Mouse (Mus musculus): ENCODE results near the gene Exoc3l4. TPM values are rescaled to one million over a fixed set of nuclear protein-coding genes. Genes with fewer than 3 reads are reported as not detected.

Exoc3l4 gene
- total and polyA plus RNA-seq, 3 experiments: 0.04 to 0.17 TPM; not detected in 1

DNA sequence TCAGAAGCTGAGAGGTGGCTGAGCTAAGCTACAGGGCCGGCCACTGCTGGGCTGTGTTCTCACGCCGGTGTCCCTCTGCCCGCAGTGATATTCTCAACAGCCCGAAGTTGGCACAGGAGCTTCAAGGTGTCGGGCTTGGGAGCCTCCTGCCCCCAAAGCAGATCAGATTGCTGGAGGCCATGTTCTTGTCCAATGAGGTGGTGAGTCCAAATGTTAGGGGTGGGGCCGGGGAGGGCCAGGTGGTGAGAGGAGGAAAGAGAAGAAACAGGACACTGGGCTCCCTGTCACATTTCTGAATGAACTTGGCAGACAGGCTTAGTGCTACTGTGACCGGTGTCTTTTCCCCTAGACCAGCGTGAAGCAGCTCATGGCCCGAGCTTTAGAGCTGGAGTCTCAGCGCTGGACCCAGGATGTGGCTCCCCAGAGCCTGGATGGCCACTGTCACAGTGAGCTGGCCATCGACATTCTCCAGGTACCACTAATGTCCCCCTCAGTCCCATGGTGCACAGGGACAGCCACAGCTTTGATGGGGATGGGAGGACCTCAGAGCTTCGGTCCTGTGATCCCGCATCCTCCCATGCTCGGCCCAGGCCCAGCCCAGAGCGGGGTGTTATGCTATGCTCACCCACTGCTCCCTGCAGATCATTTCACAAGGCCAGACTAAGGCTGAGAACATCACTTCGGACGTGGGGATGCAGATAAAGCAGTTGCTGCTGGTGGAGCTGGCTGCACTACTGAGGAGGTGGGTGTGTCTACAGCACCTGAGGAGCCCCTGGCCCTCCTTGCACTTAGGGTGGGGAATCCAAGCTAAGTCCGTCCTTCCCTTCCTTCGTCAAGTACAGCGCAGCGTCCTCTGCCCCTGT lies 31.3 kb downstream of the Exoc3l4 start:
- Histone ChIP-seq H3K27ac (ENCODE audit: control insufficient read depth, low read depth, low read length) (no peak overlapping the region), H3K9ac (ENCODE audit: control insufficient read depth, low read depth, low read length, poor library complexity, severe bottlenecking) (no peak overlapping the region), H3K27me3 (ENCODE audit: control insufficient read depth in 1 of 2, insufficient read depth in 2 of 2, low read length in 2 of 2) (no peaks in the 10 kb centered on the region), H3K4me3 (ENCODE audit: control insufficient read depth in 1 of 2, insufficient read depth in 1 of 2, low read depth in 2 of 2, low read length in 2 of 2) (no peak overlapping the region), H3K4me1 (ENCODE audit: control insufficient read depth in 1 of 2, insufficient read depth in 2 of 2, low read length in 2 of 2) (peaks cover 9 to 11% of the 10 kb centered on the region in 2 experiments; a peak in 3 of 4 replicates), H3K79me2 (ENCODE audit: control insufficient read depth, insufficient read depth, low read length, poor library complexity) (peaks cover 17% of the 10 kb centered on the region), H3K9me3 (replicated peaks; ENCODE audit: insufficient read depth, low read length) (no peaks in the 10 kb centered on the region), H3K36me3 (ENCODE audit: control insufficient read depth in 1 of 2, insufficient read depth in 2 of 2, low read length in 2 of 2) (peaks cover 8 to 9% of the 10 kb centered on the region in 2 experiments; a peak in 3 of 4 replicates)
- no peak for DNase-seq (ENCODE audit: low read depth, low spot score)
- TF ChIP-seq JUND (IDR thresholded peaks at IDR 0.05; ENCODE audit: low read depth, low read length) (no peak), SMC3 (IDR thresholded peaks at IDR 0.05; ENCODE audit: low read depth, low read length) (no peak), CHD2 (IDR thresholded peaks at IDR 0.05; ENCODE audit: low read length) (no peak), HCFC1 (IDR thresholded peaks at IDR 0.05; ENCODE audit: low read depth, low read length) (no peak)

DNA sequence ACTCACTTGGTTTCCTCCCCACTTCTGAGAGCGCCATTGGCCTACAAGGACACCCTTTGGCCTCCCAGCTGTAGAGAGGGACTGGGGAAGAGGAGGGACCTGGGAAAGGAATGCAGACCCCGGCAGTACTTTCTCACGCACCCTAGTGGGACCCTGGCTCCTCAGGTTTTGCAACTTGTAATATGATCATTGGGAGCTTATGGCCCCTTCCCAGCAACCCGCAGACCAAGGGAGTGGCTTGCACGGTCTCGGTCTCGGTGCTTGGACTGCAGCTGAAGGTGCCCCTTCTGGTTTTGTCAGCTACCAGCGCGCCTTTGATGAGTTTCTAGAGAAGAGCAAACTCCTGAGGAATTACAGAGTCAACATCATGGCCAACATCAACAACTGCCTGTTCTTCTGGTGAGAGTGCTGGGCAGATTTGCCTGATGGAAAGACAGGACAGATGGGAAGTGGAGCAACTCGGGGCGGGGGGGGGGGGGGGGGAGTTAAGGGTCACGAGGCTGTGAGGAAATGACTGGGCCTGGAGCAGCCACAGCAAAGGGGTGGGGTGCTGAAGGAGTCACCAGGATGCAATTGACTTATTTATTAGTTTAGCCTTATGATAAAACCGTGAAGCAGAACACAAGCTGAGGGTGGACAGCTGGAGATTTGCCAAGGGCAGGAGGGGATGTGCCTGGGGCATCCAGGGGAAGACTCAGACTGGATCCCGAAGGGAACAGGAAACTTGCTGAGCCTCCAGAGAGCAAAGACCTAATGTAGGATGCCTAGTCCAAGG lies 32.3 kb downstream of the Exoc3l4 start:
- no peak for TF ChIP-seq KAT2A (conservative IDR thresholded peaks at IDR 0.05; ENCODE audit: low read depth, low read length)
- TF ChIP-seq ZC3H11A (IDR thresholded peaks at IDR 0.05; ENCODE audit: low read depth, low read length): no peak
- TF ChIP-seq CTCF (IDR thresholded peaks at IDR 0.05 in 2 of 3, conservative IDR thresholded peaks at IDR 0.05 in 1 of 3; ENCODE audit: control insufficient read depth in 1 of 3, insufficient read depth in 1 of 3, low read depth in 2 of 3, low read length in 3 of 3, poor library complexity in 1 of 3, severe bottlenecking in 1 of 3): no peak
- TF ChIP-seq SMC3 (IDR thresholded peaks at IDR 0.05; ENCODE audit: low read depth, low read length): no peak
- no peak for TF ChIP-seq TAL1 (IDR thresholded peaks at IDR 0.05; ENCODE audit: low read length)
- Histone ChIP-seq H3K9me3 (replicated peaks; ENCODE audit: insufficient read depth, low read length) (no peaks in the 10 kb centered on the region), H3K36me3 (ENCODE audit: control insufficient read depth in 1 of 2, insufficient read depth in 2 of 2, low read length in 2 of 2) (peaks cover 6 to 9% of the 10 kb centered on the region in 2 experiments; a peak in 3 of 4 replicates), H3K4me3 (ENCODE audit: control insufficient read depth in 1 of 2, insufficient read depth in 1 of 2, low read depth in 2 of 2, low read length in 2 of 2) (no peak overlapping the region), H3K4me1 (ENCODE audit: control insufficient read depth in 1 of 2, insufficient read depth in 2 of 2, low read length in 2 of 2) (peaks cover 6 to 7% of the 10 kb centered on the region in 2 experiments; a peak in 3 of 4 replicates), H3K27ac (ENCODE audit: control insufficient read depth, low read depth, low read length) (no peak overlapping the region), H3K27me3 (ENCODE audit: control insufficient read depth in 1 of 2, insufficient read depth in 2 of 2, low read length in 2 of 2) (no peaks in the 10 kb centered on the region), H3K9ac (ENCODE audit: control insufficient read depth, low read depth, low read length, poor library complexity, severe bottlenecking) (no peak overlapping the region), H3K79me2 (ENCODE audit: control insufficient read depth, insufficient read depth, low read length, poor library complexity) (peaks cover 12% of the 10 kb centered on the region)
- DNase-seq (ENCODE audit: low read depth, low spot score): no peak

DNA sequence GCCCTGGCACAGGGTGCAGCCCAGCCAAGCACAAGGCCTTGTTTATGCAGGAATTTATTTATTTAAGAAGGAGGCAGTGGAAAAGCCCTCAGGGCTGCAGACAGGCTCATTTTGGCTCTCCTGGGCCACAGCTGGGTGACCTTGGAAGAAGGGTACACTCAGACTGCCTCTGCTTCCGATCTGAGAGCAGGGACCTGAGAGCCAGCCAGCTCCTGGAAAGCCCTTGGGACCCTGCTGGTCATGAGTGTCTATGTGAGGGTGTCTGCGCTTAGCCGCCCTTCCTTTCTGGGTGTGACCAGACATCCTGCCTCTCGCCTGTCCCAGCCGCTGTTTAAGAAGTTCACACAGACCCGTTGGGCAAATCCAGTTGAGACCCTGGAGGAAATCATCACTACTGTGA lies 33.5 kb downstream of the Exoc3l4 start:
- Histone ChIP-seq H3K9me3 (replicated peaks; ENCODE audit: insufficient read depth, low read length) (no peaks in the 10 kb centered on the region), H3K27ac (ENCODE audit: control insufficient read depth, low read depth, low read length) (no peak overlapping the region), H3K79me2 (ENCODE audit: control insufficient read depth, insufficient read depth, low read length, poor library complexity) (peaks cover under 1% of the 10 kb centered on the region; the same call in 1 of the 2 replicates), H3K27me3 (ENCODE audit: control insufficient read depth in 1 of 2, insufficient read depth in 2 of 2, low read length in 2 of 2) (no peaks in the 10 kb centered on the region), H3K4me1 (ENCODE audit: control insufficient read depth in 1 of 2, insufficient read depth in 2 of 2, low read length in 2 of 2) (no peaks in the 10 kb centered on the region), H3K4me3 (ENCODE audit: control insufficient read depth in 1 of 2, insufficient read depth in 1 of 2, low read depth in 2 of 2, low read length in 2 of 2) (no peak overlapping the region), H3K9ac (ENCODE audit: control insufficient read depth, low read depth, low read length, poor library complexity, severe bottlenecking) (no peak overlapping the region), H3K36me3 (ENCODE audit: control insufficient read depth in 1 of 2, insufficient read depth in 2 of 2, low read length in 2 of 2) (peaks cover 0 to 7% of the 10 kb centered on the region in 2 experiments; a peak in 1 of 4 replicates)
- DNase-seq (ENCODE audit: low read depth, low spot score): no peak
- TF ChIP-seq ETS1 (IDR thresholded peaks at IDR 0.05; ENCODE audit: low read depth, low read length) (no peak), ZNF384 (IDR thresholded peaks at IDR 0.05; ENCODE audit: low read depth, low read length) (no peak), KAT2A (conservative IDR thresholded peaks at IDR 0.05; ENCODE audit: low read depth, low read length) (no peak), CHD1 (IDR thresholded peaks at IDR 0.05; ENCODE audit: low read depth, low read length) (no peak), POLR2A (IDR thresholded peaks at IDR 0.05; ENCODE audit: control insufficient read depth in 1 of 2, insufficient read depth in 1 of 2, low read depth in 1 of 2, low read length in 2 of 2, poor library complexity in 1 of 2) (no peak), GATA1 (IDR thresholded peaks at IDR 0.05; ENCODE audit: low read depth, low read length) (no peak), ELF1 (IDR thresholded peaks at IDR 0.05; ENCODE audit: low read depth, low read length) (no peak), MEF2A (IDR thresholded peaks at IDR 0.05; ENCODE audit: extremely low read depth, insufficient replicate concordance, low read depth, low read length, poor library complexity, severe bottlenecking) (no peak), SIN3A (IDR thresholded peaks at IDR 0.05; ENCODE audit: low read length) (no peak), ZC3H11A (IDR thresholded peaks at IDR 0.05; ENCODE audit: low read depth, low read length) (no peak), EP300 (IDR thresholded peaks at IDR 0.05; ENCODE audit: low read depth in 1 of 2, low read length in 2 of 2) (no peak), SMC3 (IDR thresholded peaks at IDR 0.05; ENCODE audit: low read depth, low read length) (no peak), TCF12 (IDR thresholded peaks at IDR 0.05; ENCODE audit: low read depth, low read length) (no peak), ZKSCAN1 (IDR thresholded peaks at IDR 0.05; ENCODE audit: low read depth, low read length) (no peak), MYB (IDR thresholded peaks at IDR 0.05; ENCODE audit: low read depth, low read length) (no peak), USF1 (IDR thresholded peaks at IDR 0.05; ENCODE audit: low read depth, low read length) (no peak), NELFE (IDR thresholded peaks at IDR 0.05; ENCODE audit: low read depth, low read length) (no peak), RCOR1 (IDR thresholded peaks at IDR 0.05; ENCODE audit: low read depth, low read length) (no peak)
